Mouse (Mus musculus): ENCODE data around the gene Jmjd1c.

Jmjd1c gene

GRCm38 (mm10) chr10:67134322-67134721, 38.4 kb downstream of the Jmjd1c start:
- DNase-seq, result no peak

- no peak for DNase-seq
Observed at GRCm38 (mm10) chr10:67137437-67137836, 41.5 kb downstream of the Jmjd1c start.

- DNase-seq, result no peak
Observed at GRCm38 (mm10) chr10:67143661-67144060, 47.7 kb downstream of the Jmjd1c start.

GRCm38 (mm10) chr10:67144269-67144668, 48.3 kb downstream of the Jmjd1c start:
- no peak for DNase-seq

- no peak for DNase-seq
Observed at GRCm38 (mm10) chr10:67145623-67146022, 49.7 kb downstream of the Jmjd1c start.

GRCm38 (mm10) chr10:67151766-67152165, 55.8 kb downstream of the Jmjd1c start:
- no peak for DNase-seq

GRCm38 (mm10) chr10:67154647-67155046, 58.7 kb downstream of the Jmjd1c start:
- no peak for DNase-seq

- no peak for DNase-seq
Observed at GRCm38 (mm10) chr10:67174049-67174448, 78.1 kb downstream of the Jmjd1c start.

- DNase-seq, result no peak
Observed at GRCm38 (mm10) chr10:67176031-67176430, 80.1 kb downstream of the Jmjd1c start.

GRCm38 (mm10) chr10:67176932-67177331, 81.0 kb downstream of the Jmjd1c start:
- no peak for DNase-seq

GRCm38 (mm10) chr10:67177410-67177809, 81.5 kb downstream of the Jmjd1c start:
- no peak for DNase-seq

- no peak for DNase-seq
Observed at GRCm38 (mm10) chr10:67180021-67180420, 84.1 kb downstream of the Jmjd1c start.

- no peak for DNase-seq
Observed at GRCm38 (mm10) chr10:67180799-67181198, 84.9 kb downstream of the Jmjd1c start.

GRCm38 (mm10) chr10:67182651-67183050, 86.7 kb downstream of the Jmjd1c start:
- DNase-seq, result peak in 1 of 2 experiments; percentile 12

- no peak for DNase-seq
Observed at GRCm38 (mm10) chr10:67183086-67183485, 87.2 kb downstream of the Jmjd1c start.

- no peak for DNase-seq
Observed at GRCm38 (mm10) chr10:67184441-67185070, 88.6 kb downstream of the Jmjd1c start.

- DNase-seq, result peak; percentile 65 to 76
Observed at GRCm38 (mm10) chr10:67185491-67186081, 89.7 kb downstream of the Jmjd1c start.

GRCm38 (mm10) chr10:67186489-67186888, 90.6 kb downstream of the Jmjd1c start:
- no peak for DNase-seq

GRCm38 (mm10) chr10:67187001-67187453, 91.1 kb downstream of the Jmjd1c start:
- peak; percentile 29 to 56 for DNase-seq

- no peak for DNase-seq
Observed at GRCm38 (mm10) chr10:67187952-67188351, 92.0 kb downstream of the Jmjd1c start.

GRCm38 (mm10) chr10:67189057-67189456, 93.1 kb downstream of the Jmjd1c start:
- DNase-seq, result no peak

- DNase-seq, result no peak
Observed at GRCm38 (mm10) chr10:67190261-67190660, 94.3 kb downstream of the Jmjd1c start.

- DNase-seq, result peak; percentile 19 to 32
Observed at GRCm38 (mm10) chr10:67192366-67192765, 96.4 kb downstream of the Jmjd1c start.

GRCm38 (mm10) chr10:67193003-67193652, 97.2 kb downstream of the Jmjd1c start:
- peak in 1 of 2 experiments; percentile 33 for DNase-seq
